Mouse (Mus musculus): ENCODE measurements around the gene Kcnd1. TPM values are rescaled to one million over a fixed set of nuclear protein-coding genes. Genes with fewer than 3 reads are reported as not detected.

Gene Kcnd1
- 0.86 and 1.1 TPM in 2 replicates for polyA plus RNA-seq (2014; fragmentation: Nextera tagmentation; extraction: Ambion mirVana)

GRCm38 (mm10) chrX:7821865-7822779 lies at the start of gene Kcnd1:
Gene Kcnd1, plus strand, starts transcription at chrX:7822289.
- Histone ChIP-seq H3K4me2 (peak within 1 kb of the TSS; percentile 37), H3K4me3 (ENCODE audit: low read depth, low read length) (peak within 1 kb of the TSS; percentile 18; the same call in 1 of the 2 replicates), H3K9me3 (ENCODE audit: control insufficient read depth, low read length) (no peaks in the 10 kb centered on the region), H3K27me3 (ENCODE audit: control insufficient read depth, insufficient read depth, low read length) (no peaks in the 10 kb centered on the region), H3K36me3 (ENCODE audit: control insufficient read depth, insufficient read depth, low read length) (no peaks in the 10 kb centered on the region), H3K4me1 (ENCODE audit: control insufficient read depth, insufficient read depth, low read length) (no peaks in the 10 kb centered on the region), H3K9ac (ENCODE audit: low read length) (peak within 1 kb of the TSS; percentile 24; the same call in 1 of the 2 replicates), H3K27ac (ENCODE audit: low read depth, low read length) (no peak within 1 kb of the TSS)
- peak; percentile 82 for DNase-seq (ENCODE audit: low spot score, missing footprints)
- 26% methylated on average over 21 of the region's 24 CpGs for WGBS
- peak; percentile 52 for ATAC-seq (ENCODE audit: low FRiP score)

- no peak overlapping the region for H3K9ac ChIP-seq (ENCODE audit: low read length)
- DNase-seq (ENCODE audit: low spot score, missing footprints), result no peak
- no peaks in the 10 kb centered on the region for H3K27me3 ChIP-seq (ENCODE audit: control insufficient read depth, insufficient read depth, low read length)
- no peak for ATAC-seq (ENCODE audit: low FRiP score)
- no peak overlapping the region for H3K4me2 ChIP-seq
- 48% methylated on average over 2 of the region's 2 CpGs for WGBS
- no peaks in the 10 kb centered on the region for H3K4me1 ChIP-seq (ENCODE audit: control insufficient read depth, insufficient read depth, low read length)
- H3K36me3 ChIP-seq (ENCODE audit: control insufficient read depth, insufficient read depth, low read length), result no peaks in the 10 kb centered on the region; the same call in 1 of the 2 replicates
- no peaks in the 10 kb centered on the region for H3K9me3 ChIP-seq (ENCODE audit: control insufficient read depth, low read length)
- H3K4me3 ChIP-seq (ENCODE audit: low read depth, low read length), result no peak overlapping the region
- H3K27ac ChIP-seq (ENCODE audit: low read depth, low read length), result no peak overlapping the region
Measured at GRCm38 (mm10) chrX:7772766-7773165, 49.3 kb upstream of the Kcnd1 start.

- Histone ChIP-seq H3K9ac (ENCODE audit: low read length) (no peak overlapping the region), H3K27me3 (ENCODE audit: control insufficient read depth, insufficient read depth, low read length) (no peaks in the 10 kb centered on the region), H3K9me3 (ENCODE audit: control insufficient read depth, low read length) (no peaks in the 10 kb centered on the region), H3K27ac (ENCODE audit: low read depth, low read length) (no peak overlapping the region), H3K4me2 (no peak overlapping the region), H3K4me3 (ENCODE audit: low read depth, low read length) (no peak overlapping the region), H3K4me1 (ENCODE audit: control insufficient read depth, insufficient read depth, low read length) (no peaks in the 10 kb centered on the region), H3K36me3 (ENCODE audit: control insufficient read depth, insufficient read depth, low read length) (no peaks in the 10 kb centered on the region)
- ATAC-seq (ENCODE audit: low FRiP score), result no peak
- no peak for DNase-seq (ENCODE audit: low spot score, missing footprints)
- WGBS, result 79% methylated on average over 9 of the region's 9 CpGs
Measured at GRCm38 (mm10) chrX:7775501-7776205, 46.4 kb upstream of the Kcnd1 start.

GRCm38 (mm10) chrX:7776329-7777082 lies 45.6 kb upstream of the Kcnd1 start:
- no peaks in the 10 kb centered on the region for H3K4me1 ChIP-seq (ENCODE audit: control insufficient read depth, insufficient read depth, low read length)
- H3K9ac ChIP-seq (ENCODE audit: low read length), result no peak overlapping the region
- H3K27ac ChIP-seq (ENCODE audit: low read depth, low read length), result no peak overlapping the region
- no peak overlapping the region for H3K4me2 ChIP-seq
- H3K4me3 ChIP-seq (ENCODE audit: low read depth, low read length), result no peak overlapping the region
- DNase-seq (ENCODE audit: low spot score, missing footprints) (peak; percentile 89), ATAC-seq (ENCODE audit: low FRiP score) (peak; percentile 65; the same call in 1 of the 2 replicates)
- H3K9me3 ChIP-seq (ENCODE audit: control insufficient read depth, low read length), result no peaks in the 10 kb centered on the region
- no peaks in the 10 kb centered on the region for H3K36me3 ChIP-seq (ENCODE audit: control insufficient read depth, insufficient read depth, low read length)
- WGBS, result 53% methylated on average over 8 of the region's 8 CpGs
- no peaks in the 10 kb centered on the region for H3K27me3 ChIP-seq (ENCODE audit: control insufficient read depth, insufficient read depth, low read length)

- ATAC-seq (ENCODE audit: low FRiP score) (no peak), DNase-seq (ENCODE audit: low spot score, missing footprints) (no peak)
- Histone ChIP-seq H3K4me1 (ENCODE audit: control insufficient read depth, insufficient read depth, low read length) (no peaks in the 10 kb centered on the region), H3K27ac (ENCODE audit: low read depth, low read length) (no peak overlapping the region), H3K9ac (ENCODE audit: low read length) (no peak overlapping the region), H3K27me3 (ENCODE audit: control insufficient read depth, insufficient read depth, low read length) (no peaks in the 10 kb centered on the region), H3K4me3 (ENCODE audit: low read depth, low read length) (no peak overlapping the region), H3K9me3 (ENCODE audit: control insufficient read depth, low read length) (no peaks in the 10 kb centered on the region), H3K36me3 (ENCODE audit: control insufficient read depth, insufficient read depth, low read length) (no peaks in the 10 kb centered on the region), H3K4me2 (no peak overlapping the region)
- 72% methylated on average over 7 of the region's 7 CpGs for WGBS
Measured at GRCm38 (mm10) chrX:7778450-7779244, 43.4 kb upstream of the Kcnd1 start.

- H3K9ac ChIP-seq (ENCODE audit: low read length), result no peak overlapping the region
- H3K27me3 ChIP-seq (ENCODE audit: control insufficient read depth, insufficient read depth, low read length), result no peaks in the 10 kb centered on the region
- ATAC-seq (ENCODE audit: low FRiP score), result no peak
- no peaks in the 10 kb centered on the region for H3K9me3 ChIP-seq (ENCODE audit: control insufficient read depth, low read length)
- H3K27ac ChIP-seq (ENCODE audit: low read depth, low read length), result no peak overlapping the region
- H3K4me1 ChIP-seq (ENCODE audit: control insufficient read depth, insufficient read depth, low read length), result no peaks in the 10 kb centered on the region
- 17% methylated on average over 3 of the region's 3 CpGs for WGBS
- no peak for DNase-seq (ENCODE audit: low spot score, missing footprints)
- no peak overlapping the region for H3K4me3 ChIP-seq (ENCODE audit: low read depth, low read length)
- H3K36me3 ChIP-seq (ENCODE audit: control insufficient read depth, insufficient read depth, low read length), result no peaks in the 10 kb centered on the region
- no peak overlapping the region for H3K4me2 ChIP-seq
Measured at GRCm38 (mm10) chrX:7779294-7779693, 42.8 kb upstream of the Kcnd1 start.

- Histone ChIP-seq H3K36me3 (ENCODE audit: control insufficient read depth, insufficient read depth, low read length) (no peaks in the 10 kb centered on the region), H3K4me3 (ENCODE audit: low read depth, low read length) (no peak overlapping the region), H3K4me2 (no peak overlapping the region), H3K9me3 (ENCODE audit: control insufficient read depth, low read length) (no peaks in the 10 kb centered on the region), H3K9ac (ENCODE audit: low read length) (no peak overlapping the region), H3K4me1 (ENCODE audit: control insufficient read depth, insufficient read depth, low read length) (no peaks in the 10 kb centered on the region), H3K27me3 (ENCODE audit: control insufficient read depth, insufficient read depth, low read length) (no peaks in the 10 kb centered on the region), H3K27ac (ENCODE audit: low read depth, low read length) (no peak overlapping the region)
- DNase-seq (ENCODE audit: low spot score, missing footprints), result no peak
- WGBS, result 78% methylated on average over 4 of the region's 4 CpGs
- no peak for ATAC-seq (ENCODE audit: low FRiP score)
Measured at GRCm38 (mm10) chrX:7782603-7783092, 39.4 kb upstream of the Kcnd1 start.

GRCm38 (mm10) chrX:7789542-7790136 lies 32.5 kb upstream of the Kcnd1 start, which contains the start of gene Gripap1:
Gene Gripap1, plus strand, starts transcription at chrX:7789765.
- ATAC-seq (ENCODE audit: low FRiP score), result peak; percentile 93
- Histone ChIP-seq H3K4me1 (ENCODE audit: control insufficient read depth, insufficient read depth, low read length) (peaks cover 3% of the 10 kb centered on the region; the same call in 1 of the 2 replicates), H3K4me3 (ENCODE audit: low read depth, low read length) (peak within 1 kb of the TSS; percentile 49), H3K27me3 (ENCODE audit: control insufficient read depth, insufficient read depth, low read length) (no peaks in the 10 kb centered on the region), H3K4me2 (peak within 1 kb of the TSS; percentile 59), H3K36me3 (ENCODE audit: control insufficient read depth, insufficient read depth, low read length) (no peaks in the 10 kb centered on the region), H3K9ac (ENCODE audit: low read length) (peak within 1 kb of the TSS; percentile 68), H3K9me3 (ENCODE audit: control insufficient read depth, low read length) (no peaks in the 10 kb centered on the region), H3K27ac (ENCODE audit: low read depth, low read length) (no peak within 1 kb of the TSS)
- 14% methylated on average over 24 of the region's 24 CpGs for WGBS
- peak; percentile 95 for DNase-seq (ENCODE audit: low spot score, missing footprints)

Data from midbrain, embryonic 11.5 days (tissue).